Mouse (Mus musculus) thymus, adult 2 months (tissue): ENCODE measurements around the gene E330017A01Rik.

Source experiments
- CTCF ChIP-seq: fragments of 200-500 bp; IDR thresholded peaks from 2 replicates; pipeline ENCODE4 v1.5.1; 2012; ENCODE audit warnings: mild to moderate bottlenecking, control low read depth, low read length, moderate library complexity, borderline replicate concordance; ENCODE audit not compliant: control insufficient read depth, poor library complexity, insufficient read depth; ENCODE audit errors: extremely low read depth
- POLR2A ChIP-seq: fragments of 200-500 bp; IDR thresholded peaks from 2 replicates; pipeline ENCODE4 v1.6.1; 2012; ENCODE audit warnings: mild to moderate bottlenecking, low read length, control low read depth, moderate library complexity; ENCODE audit not compliant: control insufficient read depth, poor library complexity, insufficient read depth; ENCODE audit errors: extremely low read depth

DNA sequence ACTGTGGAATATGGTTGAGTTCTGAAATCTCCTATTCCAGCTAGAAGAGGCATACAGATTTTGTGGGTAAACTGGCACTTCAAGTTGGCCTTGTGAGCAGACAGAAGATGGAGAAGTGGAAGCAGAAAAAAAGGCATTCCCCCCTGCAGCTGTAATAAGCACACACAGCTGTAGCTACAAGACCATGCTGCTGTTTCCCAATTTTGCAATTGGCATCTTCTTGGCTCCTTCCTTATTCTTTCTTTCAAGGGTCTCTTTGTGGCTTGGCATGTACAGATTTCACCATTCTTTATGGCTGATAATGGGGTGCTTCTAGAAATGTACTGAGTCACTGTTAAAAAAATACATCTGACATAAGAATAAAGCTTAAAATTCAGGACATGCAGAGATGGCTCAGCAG lies 21.2 kb downstream of the E330017A01Rik start:
- TF ChIP-seq POLR2A, result no peak
- no peak for TF ChIP-seq CTCF
